Mouse (Mus musculus): ENCODE results near the gene Spata21.

DNA sequence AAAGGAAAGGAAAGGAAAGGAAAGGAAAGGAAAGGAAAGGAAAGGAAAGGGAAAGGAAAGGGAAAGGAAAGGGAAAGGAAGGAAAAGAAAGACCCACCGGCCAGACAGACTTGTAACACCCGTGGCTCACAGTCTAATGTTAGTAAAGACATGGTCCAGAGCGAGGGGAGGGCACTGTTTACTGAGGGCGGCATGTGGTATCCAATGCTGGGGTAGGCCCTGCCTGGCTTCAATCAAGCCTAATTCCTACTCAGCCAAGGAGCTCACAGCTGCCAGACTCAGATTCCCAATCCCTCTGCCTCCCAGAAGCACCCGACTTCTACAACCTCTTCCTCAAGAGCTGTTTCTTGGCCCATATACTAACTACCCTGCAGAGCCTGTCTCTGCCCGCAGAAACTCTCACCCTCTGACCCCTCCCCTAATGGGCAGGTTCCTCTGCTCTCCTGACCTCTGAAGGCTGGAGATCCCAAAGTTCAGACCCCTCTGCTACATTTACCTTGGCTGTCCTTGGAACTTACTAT, 41.1 kb downstream of the Spata21 start:
- TF ChIP-seq GATA1 (IDR thresholded peaks at IDR 0.05; ENCODE audit: borderline replicate concordance, low read length) (no peak), CTCF (IDR thresholded peaks at IDR 0.05; ENCODE audit: low read depth, low read length) (no peak), TAL1 (conservative IDR thresholded peaks at IDR 0.05; ENCODE audit: low read depth, low read length) (no peak), GATA2 (IDR thresholded peaks at IDR 0.05; ENCODE audit: borderline replicate concordance, low read depth, low read length) (no peak), POLR2AphosphoS5 (IDR thresholded peaks at IDR 0.05; ENCODE audit: insufficient replicate concordance, low read depth, low read length) (no peak)

Data from G1E (cell line).